Mouse (Mus musculus) spleen, adult 2 months (tissue): ENCODE results near the gene Lyar. TPM values are rescaled to one million over a fixed set of nuclear protein-coding genes. Genes with fewer than 3 reads are reported as not detected.

Source experiments
- DNase-seq, 2 experiments: peaks; one replicate each; pipeline versions ENCODE4 v3.0.0 to v3.0.0-alpha.2; 2012 to 2021; ENCODE audit warnings: low spot score in 2 of 2, low read depth in 1 of 2
- H3K27ac ChIP-seq: fragments of 200-500 bp; 2 replicates; pipeline ENCODE4 v1.5.1; 2012; ENCODE audit warnings: low read length, inconsistent platforms; ENCODE audit not compliant: insufficient read depth
- H3K27me3 ChIP-seq: fragments of 200-500 bp; 2 replicates; pipeline ENCODE4 v1.6.1; 2012; ENCODE audit warnings: mild to moderate bottlenecking, moderate library complexity, low read length, inconsistent platforms; ENCODE audit not compliant: control insufficient read depth, insufficient read depth
- H3K36me3 ChIP-seq: fragments of 200-500 bp; 2 replicates; pipeline ENCODE4 v1.6.1; 2012; ENCODE audit warnings: mild to moderate bottlenecking, low read length, inconsistent platforms; ENCODE audit not compliant: control insufficient read depth, insufficient read depth
- H3K4me1 ChIP-seq: fragments of 200-500 bp; 2 replicates; pipeline ENCODE4 v1.6.1; 2011; ENCODE audit warnings: inconsistent platforms; ENCODE audit not compliant: control insufficient read depth, insufficient read depth, insufficient read length
- H3K4me3 ChIP-seq: fragments of 200-500 bp; 2 replicates; pipeline ENCODE4 v1.5.1; 2011; ENCODE audit warnings: mild to moderate bottlenecking, inconsistent platforms; ENCODE audit not compliant: insufficient read depth, insufficient read length; ENCODE audit errors: extremely low read depth
- CTCF ChIP-seq: fragments of 200-500 bp; IDR thresholded peaks from 2 replicates; pipeline ENCODE4 v1.5.1; 2011; ENCODE audit warnings: mild to moderate bottlenecking, inconsistent platforms; ENCODE audit not compliant: insufficient read depth, insufficient read length, insufficient replicate concordance; ENCODE audit errors: extremely low read depth
- POLR2A ChIP-seq: fragments of 200-500 bp; IDR thresholded peaks from 2 replicates; pipeline ENCODE4 v1.6.1; 2011; ENCODE audit warnings: low read depth, low read length, inconsistent platforms
- WGBS: fragments of 180-500 bp; shearing (Covaris S2); methylation state at CpG from one replicate; pipeline ENCODE4 v1.1.7; 2018; 5-methylcytosine and 5-hydroxymethylcytosine counted together
- polyA plus RNA-seq: library from polyadenylated mRNA; depleted of rRNA; stranded (reverse); fragments of >200 nt; gene quantifications from 2 replicates; pipeline ENCODE4 v1.2.3, GENCODE M21; 2012

Lyar gene
- polyA plus RNA-seq, 1 experiment = 3.1 TPM

DNA sequence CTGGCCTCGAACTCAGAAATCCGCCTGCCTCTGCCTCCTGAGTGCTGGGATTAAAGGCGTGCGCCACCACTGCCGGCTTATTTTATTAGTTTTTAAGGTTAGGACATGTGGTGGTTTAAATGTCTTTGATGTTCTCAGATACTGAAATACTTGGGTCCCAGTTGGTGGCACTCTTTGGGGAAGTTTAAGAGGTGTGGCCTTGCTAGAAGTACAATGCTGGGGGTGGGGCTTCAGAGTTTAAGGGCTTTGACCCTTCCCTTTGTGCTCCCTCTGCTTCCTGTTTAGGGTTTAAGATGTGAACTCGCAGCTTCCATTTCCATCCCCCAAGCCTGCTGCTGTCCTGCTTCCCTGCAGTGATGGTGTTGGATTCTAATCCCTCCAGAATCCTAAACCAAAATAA is 21.7 kb downstream of the Lyar start:
- no peak overlapping the region for H3K4me3 ChIP-seq
- no peaks in the 10 kb centered on the region for H3K4me1 ChIP-seq
- DNase-seq = no peak
- H3K27ac ChIP-seq = no peak overlapping the region
- 86% methylated on average over 6 of the region's 6 CpGs for WGBS
- no peak for TF ChIP-seq POLR2A
- TF ChIP-seq CTCF = no peak
- H3K27me3 ChIP-seq = no peaks in the 10 kb centered on the region
- H3K36me3 ChIP-seq = no peaks in the 10 kb centered on the region

DNA sequence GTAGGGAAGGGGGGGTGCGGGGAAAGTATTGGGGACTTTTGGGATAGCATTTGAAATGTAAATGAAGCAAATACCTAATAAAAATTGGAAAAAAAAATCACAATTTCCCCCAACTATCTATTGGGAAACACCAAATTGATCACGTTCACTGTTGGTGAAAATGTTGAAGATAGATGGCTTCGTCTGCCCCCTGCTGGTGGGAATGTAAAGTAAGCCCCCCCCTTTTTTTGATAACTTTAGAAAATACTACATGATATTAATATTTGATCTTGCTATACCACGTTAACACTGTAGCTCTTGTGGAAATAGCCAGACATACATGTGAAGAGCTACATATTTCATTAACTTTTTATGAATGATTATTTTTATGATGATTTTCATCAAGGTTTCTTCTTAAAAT is 34.9 kb downstream of the Lyar start:
- 40% methylated on average over 4 of the region's 4 CpGs for WGBS
- DNase-seq = no peak
- H3K27ac ChIP-seq = no peak overlapping the region
- H3K27me3 ChIP-seq = no peaks in the 10 kb centered on the region
- no peak overlapping the region for H3K4me3 ChIP-seq
- TF ChIP-seq CTCF (no peak), POLR2A (no peak)
- no peaks in the 10 kb centered on the region for H3K4me1 ChIP-seq
- no peaks in the 10 kb centered on the region for H3K36me3 ChIP-seq

DNA sequence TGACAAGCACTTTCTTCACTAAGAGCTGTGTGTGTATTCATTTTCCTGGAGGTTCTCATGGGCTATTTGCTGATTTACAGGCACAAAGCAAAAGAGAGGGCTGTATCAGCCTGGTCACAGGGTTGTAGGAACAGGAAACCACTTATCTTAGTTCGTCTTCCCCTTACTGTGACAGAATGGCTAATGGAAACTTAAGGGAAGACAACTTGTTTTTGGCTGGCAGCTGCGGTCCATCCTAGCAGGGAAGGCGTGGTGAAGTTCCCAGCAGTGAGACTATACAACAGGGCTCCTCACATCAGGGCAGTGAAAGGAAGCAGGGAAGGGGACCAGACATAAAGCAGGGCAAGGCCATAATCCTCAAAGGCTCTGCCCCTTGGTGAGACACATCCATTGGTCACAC is 35.4 kb downstream of the Lyar start:
- 13% methylated on average over 3 of the region's 3 CpGs for WGBS
- Histone ChIP-seq H3K27me3 (no peaks in the 10 kb centered on the region), H3K4me1 (no peaks in the 10 kb centered on the region), H3K27ac (no peak overlapping the region), H3K4me3 (no peak overlapping the region), H3K36me3 (no peaks in the 10 kb centered on the region)
- no peak for DNase-seq
- TF ChIP-seq POLR2A (no peak), CTCF (no peak)

DNA sequence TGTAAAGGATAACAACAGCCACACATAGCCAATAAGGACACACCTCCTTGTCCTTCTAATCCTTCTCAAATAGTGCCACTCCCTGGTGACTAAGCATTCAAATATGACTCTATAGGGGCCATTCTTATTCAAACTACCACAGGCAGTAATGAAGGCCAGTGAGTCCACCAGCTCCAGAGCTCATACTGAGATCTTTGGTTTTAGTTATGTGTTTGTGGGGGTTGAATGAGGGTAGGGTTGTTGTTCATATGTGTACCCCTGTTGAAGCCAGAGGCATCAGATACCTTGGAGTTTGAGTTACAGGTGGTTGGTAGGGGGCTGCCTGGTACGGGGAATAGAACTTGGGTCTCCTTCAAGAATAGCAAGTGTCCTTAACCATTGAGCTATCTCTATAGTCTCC is 36.3 kb downstream of the Lyar start:
- no peak overlapping the region for H3K27ac ChIP-seq
- peaks cover 2% of the 10 kb centered on the region; the same call in 1 of the 2 replicates for H3K4me1 ChIP-seq
- no peaks in the 10 kb centered on the region for H3K36me3 ChIP-seq
- no peak overlapping the region for H3K4me3 ChIP-seq
- no peak for DNase-seq
- TF ChIP-seq POLR2A (no peak), CTCF (no peak)
- no peaks in the 10 kb centered on the region for H3K27me3 ChIP-seq
- WGBS = 88% methylated on average over 1 of the region's 1 CpGs

DNA sequence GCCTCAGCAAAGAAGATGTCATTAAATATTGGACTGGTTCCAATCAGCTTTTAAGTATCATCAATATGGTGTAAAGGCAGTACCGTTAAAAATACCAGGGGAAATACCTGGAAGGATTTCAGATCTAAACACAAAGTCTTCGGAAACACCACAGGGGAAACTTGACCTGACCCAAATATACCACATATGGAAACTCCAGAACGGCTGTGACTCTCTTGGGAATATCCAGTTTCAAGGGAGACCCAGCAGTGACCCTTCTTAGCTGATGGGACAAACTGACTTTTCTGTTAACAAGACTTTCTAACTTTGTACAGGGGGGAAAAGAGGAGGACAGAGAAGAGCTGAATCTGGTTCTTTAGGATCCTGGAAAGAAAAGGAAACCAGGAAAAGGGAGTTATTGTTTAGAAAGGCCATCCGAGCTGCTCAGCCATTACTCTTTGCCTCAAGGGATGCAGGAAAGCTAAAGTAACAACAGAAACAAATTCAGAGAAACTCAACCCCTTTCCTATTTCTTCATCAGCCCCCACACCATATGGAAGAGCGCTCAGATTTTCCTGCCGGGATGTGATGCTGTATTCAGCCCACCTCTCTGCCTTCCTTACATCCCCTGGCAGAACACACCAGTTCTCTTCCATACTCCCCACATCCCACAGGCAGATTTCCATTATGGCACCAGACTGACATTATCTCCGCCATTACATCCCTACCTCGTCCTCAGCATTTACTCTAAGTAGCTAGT is 37.9 kb downstream of the Lyar start:
- 87% methylated on average over 8 of the region's 8 CpGs for WGBS
- H3K4me1 ChIP-seq = peaks cover 2% of the 10 kb centered on the region; the same call in 1 of the 2 replicates
- TF ChIP-seq POLR2A (no peak), CTCF (no peak)
- DNase-seq = no peak
- peaks cover 11% of the 10 kb centered on the region for H3K36me3 ChIP-seq
- H3K4me3 ChIP-seq = no peak overlapping the region
- no peak overlapping the region for H3K27ac ChIP-seq
- no peaks in the 10 kb centered on the region for H3K27me3 ChIP-seq

- H3K27ac ChIP-seq = no peak overlapping the region
- no peak for DNase-seq
- no peaks in the 10 kb centered on the region for H3K27me3 ChIP-seq
- H3K4me3 ChIP-seq = no peak overlapping the region
- 83% methylated on average over 5 of the region's 5 CpGs for WGBS
- peaks cover 2% of the 10 kb centered on the region; the same call in 1 of the 2 replicates for H3K4me1 ChIP-seq
- TF ChIP-seq CTCF = no peak
- peaks cover 15% of the 10 kb centered on the region for H3K36me3 ChIP-seq
These were observed 38.5 kb downstream of the Lyar start for GRCm38 (mm10) chr5:38258773-38259146.

GRCm38 (mm10) chr5:38259455-38260106 is 39.3 kb downstream of the Lyar start:
- TF ChIP-seq POLR2A (no peak), CTCF (no peak)
- WGBS = 40% methylated on average over 9 of the region's 9 CpGs

More at GRCm38 (mm10) chr5:38259455-38260106, 39.3 kb downstream of the Lyar start:
- DNase-seq = no peak
- Histone ChIP-seq H3K4me1 (peaks cover 2% of the 10 kb centered on the region; the same call in 1 of the 2 replicates), H3K27me3 (no peaks in the 10 kb centered on the region), H3K27ac (peak overlapping the region; percentile 89), H3K4me3 (peak overlapping the region; percentile 90), H3K36me3 (peaks cover 20% of the 10 kb centered on the region)
